Mouse (Mus musculus): ENCODE data around the gene Hoxb9. TPM values are rescaled to one million over a fixed set of nuclear protein-coding genes. Genes with fewer than 3 reads are reported as not detected.

Gene Hoxb9
- total RNA-seq, 1 experiment from 2014 or later: 0.30 TPM

DNA sequence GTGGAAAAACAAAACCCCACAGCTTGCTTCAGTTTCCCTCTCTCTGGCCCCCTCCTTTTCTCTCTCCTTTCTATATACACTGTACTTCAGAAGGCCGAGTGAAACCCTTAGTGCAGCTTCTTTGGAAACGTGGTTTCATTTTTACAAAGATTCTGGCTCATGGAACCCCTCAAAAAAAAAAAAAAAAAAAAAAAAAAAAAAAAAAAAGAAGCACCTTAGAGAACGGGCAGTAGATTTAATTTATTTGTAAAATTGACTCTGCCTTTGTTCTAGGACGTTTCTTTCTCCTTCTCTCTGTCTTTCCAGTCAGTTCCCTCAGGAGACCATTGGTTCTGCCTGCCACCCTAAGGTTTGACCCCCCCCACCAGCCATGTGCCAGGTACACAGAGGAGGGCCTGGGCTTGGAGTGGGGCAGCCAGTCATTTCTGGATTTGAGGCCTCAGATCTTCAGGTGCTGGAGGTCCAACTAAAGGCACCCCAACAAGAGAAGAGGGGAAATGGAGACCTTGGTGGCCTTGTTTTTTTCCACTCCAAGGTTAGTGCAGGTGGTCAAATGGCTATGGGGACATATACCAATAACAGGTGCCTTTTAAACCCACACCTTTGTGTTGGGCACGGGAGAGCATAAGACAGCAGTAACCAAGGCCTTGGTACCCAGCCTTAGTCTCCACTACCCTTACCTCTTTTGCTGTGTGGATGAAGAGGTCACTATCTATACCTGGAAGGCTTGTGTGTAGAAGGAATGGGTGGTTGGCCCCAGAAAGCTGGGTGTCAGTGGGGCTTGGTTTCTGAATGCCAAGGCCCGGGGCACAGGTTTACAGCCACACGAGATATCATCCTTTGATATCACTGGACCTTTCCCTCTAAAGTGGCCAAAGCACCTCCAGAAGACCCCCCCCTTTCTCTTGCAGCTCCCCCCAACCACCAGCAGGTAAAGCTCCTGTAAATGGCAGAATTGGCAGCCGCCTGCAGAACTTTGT is 9.4 kb downstream of the Hoxb9 start:
- ATAC-seq (replicated peaks in 1 of 2; ENCODE audit: insufficient read depth in 1 of 2, low FRiP score in 2 of 2, low TSS enrichment in 1 of 2, low read depth in 1 of 2, poor library complexity in 2 of 2, severe bottlenecking in 2 of 2): no peak

DNA sequence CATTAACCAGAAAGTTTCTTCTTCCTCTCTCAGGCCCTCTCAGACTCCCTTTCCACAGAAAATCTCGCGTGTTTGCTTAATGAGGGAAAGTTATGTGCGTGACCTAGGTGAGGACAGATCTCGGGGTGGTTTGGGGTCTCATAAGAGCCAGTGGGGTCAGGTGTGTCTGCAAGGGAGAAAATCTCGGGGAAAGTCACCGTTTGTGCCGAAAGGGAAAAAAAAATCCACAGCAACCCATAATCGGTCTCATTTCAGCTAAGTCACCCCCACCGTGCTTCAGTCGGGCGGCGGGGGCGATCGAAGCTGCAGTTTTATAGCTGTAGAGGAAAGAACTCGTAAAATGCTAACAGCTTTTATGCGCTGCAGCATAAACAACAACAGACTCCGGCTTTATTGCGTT is 10.1 kb downstream of the Hoxb9 start:
- no peak for ATAC-seq (replicated peaks in 1 of 2; ENCODE audit: insufficient read depth in 1 of 2, low FRiP score in 2 of 2, low TSS enrichment in 1 of 2, low read depth in 1 of 2, poor library complexity in 2 of 2, severe bottlenecking in 2 of 2)

DNA sequence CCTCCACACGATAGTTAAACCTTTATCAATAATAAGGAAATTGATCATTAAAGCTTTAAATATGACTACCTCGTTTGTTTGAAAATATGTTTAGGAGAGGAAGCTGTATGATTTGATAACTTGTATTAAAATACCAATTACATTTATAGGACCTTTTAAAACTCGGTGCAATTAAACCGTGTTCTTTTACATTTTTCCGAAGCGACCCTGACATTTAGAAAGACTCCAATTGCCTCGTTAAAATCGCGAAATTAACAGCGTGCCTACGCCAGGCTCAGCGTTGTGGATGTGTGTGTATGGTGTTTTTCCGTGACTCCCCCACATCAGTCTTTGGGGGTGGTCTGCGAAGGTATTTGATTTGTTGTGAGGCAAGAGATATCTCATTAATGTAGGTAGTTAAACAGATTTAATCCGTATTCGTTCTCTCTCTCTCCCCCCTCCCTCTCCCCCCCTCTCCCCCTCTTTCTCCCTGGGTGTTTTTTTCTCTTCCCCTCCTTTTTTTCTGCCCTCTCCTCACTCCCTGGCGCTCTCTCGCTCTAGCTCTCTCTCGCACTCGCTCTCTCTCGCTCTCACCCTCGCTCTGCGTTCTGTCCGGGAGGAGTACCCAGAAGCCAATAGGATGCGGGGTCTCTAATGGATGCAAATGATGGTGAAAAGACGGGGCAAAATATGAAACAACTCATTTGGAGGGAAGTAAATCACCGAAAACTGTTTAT is 10.8 kb downstream of the Hoxb9 start, which contains the start of gene Hoxb8:
TSS of gene Hoxb8 (plus strand) at position 51 of the 716 bp plus-strand sequence.
- ATAC-seq (replicated peaks in 1 of 2; ENCODE audit: insufficient read depth in 1 of 2, low FRiP score in 2 of 2, low TSS enrichment in 1 of 2, low read depth in 1 of 2, poor library complexity in 2 of 2, severe bottlenecking in 2 of 2): no peak

DNA sequence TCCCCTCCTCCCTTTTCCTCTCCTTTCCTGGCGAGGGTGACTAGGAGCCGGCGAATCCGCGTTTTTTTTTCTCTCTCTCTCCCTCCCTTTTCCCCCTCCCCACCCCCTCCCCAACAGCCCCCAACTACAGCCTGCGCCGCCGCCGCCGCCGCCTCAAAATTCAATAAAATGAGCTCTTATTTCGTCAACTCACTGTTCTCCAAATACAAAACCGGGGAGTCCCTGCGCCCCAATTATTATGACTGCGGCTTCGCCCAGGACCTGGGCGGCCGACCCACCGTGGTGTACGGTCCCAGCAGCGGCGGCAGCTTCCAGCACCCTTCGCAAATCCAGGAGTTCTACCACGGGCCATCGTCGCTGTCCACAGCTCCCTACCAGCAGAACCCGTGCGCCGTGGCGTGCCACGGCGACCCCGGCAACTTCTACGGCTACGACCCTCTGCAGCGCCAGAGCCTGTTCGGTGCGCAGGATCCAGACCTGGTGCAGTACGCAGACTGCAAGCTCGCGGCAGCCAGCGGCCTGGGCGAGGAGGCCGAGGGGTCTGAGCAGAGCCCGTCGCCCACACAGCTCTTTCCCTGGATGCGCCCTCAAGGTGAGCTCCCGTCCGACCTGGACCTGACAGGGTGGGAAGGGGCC is 11.7 kb downstream of the Hoxb9 start:
- no peak for ATAC-seq (replicated peaks in 1 of 2; ENCODE audit: insufficient read depth in 1 of 2, low FRiP score in 2 of 2, low TSS enrichment in 1 of 2, low read depth in 1 of 2, poor library complexity in 2 of 2, severe bottlenecking in 2 of 2)

DNA sequence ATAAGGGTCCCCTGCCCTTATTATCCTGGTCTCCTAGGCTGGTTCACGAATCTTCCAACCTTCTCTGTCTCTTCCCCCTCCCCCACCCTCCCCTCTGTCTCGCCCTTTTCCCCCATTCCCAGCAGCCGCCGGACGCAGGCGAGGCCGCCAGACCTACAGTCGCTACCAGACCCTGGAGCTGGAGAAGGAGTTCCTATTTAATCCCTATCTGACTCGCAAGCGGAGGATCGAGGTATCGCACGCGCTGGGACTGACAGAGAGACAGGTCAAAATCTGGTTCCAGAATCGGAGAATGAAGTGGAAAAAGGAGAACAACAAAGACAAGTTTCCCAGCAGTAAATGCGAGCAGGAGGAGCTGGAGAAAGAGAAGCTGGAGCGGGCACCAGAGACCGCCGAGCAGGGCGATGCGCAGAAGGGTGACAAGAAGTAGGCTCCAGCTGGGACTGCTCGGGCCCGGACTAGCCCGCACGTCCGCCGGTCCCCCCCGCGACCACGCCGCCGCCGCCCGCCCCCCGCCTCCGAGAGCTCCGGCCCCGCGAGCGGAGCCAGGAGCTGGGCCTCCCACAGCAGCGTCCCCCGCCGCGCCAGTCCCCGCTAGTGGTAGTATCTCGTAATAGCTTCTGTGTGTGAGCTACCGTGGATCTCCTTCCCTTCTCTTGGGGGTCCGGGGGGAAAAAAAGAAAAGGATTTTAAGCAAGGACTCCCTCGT is 12.9 kb downstream of the Hoxb9 start:
- peak; percentile 47 to 56; a peak in 2 of 4 replicates for ATAC-seq (replicated peaks in 1 of 2; ENCODE audit: insufficient read depth in 1 of 2, low FRiP score in 2 of 2, low TSS enrichment in 1 of 2, low read depth in 1 of 2, poor library complexity in 2 of 2, severe bottlenecking in 2 of 2)

DNA sequence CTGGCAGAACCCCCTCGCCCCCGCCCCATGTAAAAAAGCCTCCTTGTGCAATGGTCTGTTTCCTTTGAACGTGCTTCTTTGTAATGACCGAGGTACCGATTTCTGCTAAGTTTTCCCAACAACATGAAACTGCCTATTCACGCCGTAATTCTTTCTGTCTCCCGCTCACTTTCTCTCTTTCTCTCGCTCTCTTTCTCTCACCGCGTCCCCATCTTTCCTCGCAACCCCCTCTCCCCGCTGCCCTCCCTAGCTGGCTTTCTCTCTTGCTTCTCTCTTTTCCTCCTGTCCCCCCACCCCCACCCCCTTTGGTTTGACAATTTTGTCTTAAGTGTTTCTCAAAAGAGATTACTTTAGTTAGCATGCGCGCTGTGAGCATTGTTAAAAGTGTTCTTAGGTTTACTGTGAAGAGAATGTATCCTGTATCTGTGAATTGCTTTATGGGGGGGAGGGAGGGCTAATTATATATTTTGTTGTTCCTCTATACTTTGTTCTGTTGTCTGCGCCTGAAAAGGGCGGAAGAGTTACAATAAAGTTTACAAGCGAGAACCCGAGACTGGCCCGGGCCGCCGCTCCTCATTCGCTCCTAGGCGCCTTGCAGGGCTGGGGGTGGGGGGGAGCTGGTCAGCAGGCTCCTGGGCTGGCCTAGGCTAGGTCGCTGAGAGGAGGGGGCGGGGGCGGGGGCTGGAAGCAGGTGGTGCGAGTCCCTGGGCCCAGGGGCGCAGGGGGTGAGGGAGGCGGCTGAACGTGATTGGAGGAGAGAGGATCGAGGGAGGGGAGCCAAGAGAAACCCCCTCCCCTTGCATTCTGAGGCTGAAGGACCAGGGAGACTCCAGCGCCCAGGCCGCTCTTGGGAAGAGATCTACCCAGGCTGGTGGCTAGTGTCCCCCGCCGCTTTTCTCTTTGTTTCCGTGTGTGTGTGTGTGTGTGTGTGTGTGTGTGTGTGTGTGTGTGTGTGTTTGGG is 13.8 kb downstream of the Hoxb9 start:
- no peak for ATAC-seq (replicated peaks in 1 of 2; ENCODE audit: insufficient read depth in 1 of 2, low FRiP score in 2 of 2, low TSS enrichment in 1 of 2, low read depth in 1 of 2, poor library complexity in 2 of 2, severe bottlenecking in 2 of 2)

DNA sequence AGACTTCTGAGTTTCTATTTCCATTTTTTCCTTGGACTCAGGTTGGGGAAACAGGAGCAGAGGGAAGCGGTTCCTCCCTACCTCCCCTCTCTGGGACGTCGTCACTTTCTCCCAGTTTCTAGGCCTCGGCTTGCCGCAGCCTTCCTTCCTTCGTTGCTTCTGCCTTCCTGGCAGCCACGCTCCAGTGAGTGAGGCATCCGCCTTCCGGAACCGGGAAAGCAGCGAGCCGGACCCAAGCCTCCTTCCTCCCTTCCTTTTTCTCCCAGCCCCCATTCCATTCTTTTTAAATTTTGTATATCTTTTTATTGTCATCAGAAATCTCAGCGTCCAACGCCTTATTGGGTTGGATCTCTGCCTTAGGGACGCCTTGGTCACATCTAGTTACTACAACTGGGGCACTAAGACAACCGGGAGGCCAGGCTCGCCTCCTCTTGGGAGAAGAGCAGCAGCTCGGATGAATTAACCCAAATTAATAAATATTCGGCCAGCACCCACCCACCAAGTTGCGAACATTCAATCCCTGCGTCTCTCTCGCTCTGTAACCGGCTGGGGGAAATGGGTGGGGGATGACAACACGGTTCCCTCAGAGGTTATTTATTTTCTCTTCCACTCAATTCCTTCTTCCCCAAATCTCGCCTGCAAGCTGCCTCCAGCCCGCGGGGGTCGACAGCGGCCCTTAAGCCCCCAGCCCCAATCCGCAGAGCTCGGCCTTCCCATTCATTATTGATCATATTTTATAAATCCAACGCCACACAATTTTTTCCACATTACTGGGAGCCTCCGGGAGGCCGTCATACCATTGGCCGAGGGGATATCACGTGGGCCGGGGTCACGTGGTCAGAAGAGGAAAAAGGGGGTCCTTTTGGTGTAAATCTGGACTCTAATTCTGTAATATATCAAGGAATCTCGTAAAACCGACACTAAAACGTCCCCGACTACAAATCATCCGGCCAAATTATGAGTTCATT is 14.8 kb downstream of the Hoxb9 start, which contains the start of gene Hoxb7:
TSS of gene Hoxb7 (plus strand) at position 853 of the 968 bp plus-strand sequence.
- ATAC-seq (replicated peaks in 1 of 2; ENCODE audit: insufficient read depth in 1 of 2, low FRiP score in 2 of 2, low TSS enrichment in 1 of 2, low read depth in 1 of 2, poor library complexity in 2 of 2, severe bottlenecking in 2 of 2): no peak

DNA sequence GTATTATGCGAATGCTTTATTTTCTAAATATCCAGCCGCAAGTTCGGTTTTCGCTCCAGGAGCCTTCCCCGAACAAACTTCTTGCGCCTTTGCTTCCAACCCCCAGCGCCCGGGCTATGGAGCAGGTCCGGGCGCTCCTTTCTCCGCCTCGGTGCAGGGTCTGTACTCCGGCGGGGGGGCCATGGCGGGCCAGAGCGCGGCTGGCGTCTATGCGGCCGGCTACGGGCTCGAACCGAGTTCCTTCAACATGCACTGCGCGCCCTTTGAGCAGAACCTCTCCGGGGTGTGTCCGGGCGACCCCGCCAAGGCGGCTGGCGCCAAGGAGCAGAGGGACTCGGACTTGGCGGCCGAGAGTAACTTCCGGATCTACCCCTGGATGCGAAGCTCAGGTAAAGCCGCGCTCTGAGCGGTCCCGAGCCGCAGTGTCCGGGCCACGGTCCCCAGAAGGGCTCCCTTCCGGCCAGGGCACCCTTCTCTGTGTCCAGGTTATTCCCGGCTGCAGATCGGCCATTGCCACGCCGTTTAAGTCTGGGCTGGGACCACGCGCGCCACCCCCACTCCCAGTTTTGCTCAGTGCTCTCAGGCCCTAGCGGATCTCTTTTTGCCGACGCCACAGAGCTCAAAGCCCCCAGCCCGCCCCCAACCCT is 15.6 kb downstream of the Hoxb9 start:
- no peak for ATAC-seq (replicated peaks in 1 of 2; ENCODE audit: insufficient read depth in 1 of 2, low FRiP score in 2 of 2, low TSS enrichment in 1 of 2, low read depth in 1 of 2, poor library complexity in 2 of 2, severe bottlenecking in 2 of 2)

DNA sequence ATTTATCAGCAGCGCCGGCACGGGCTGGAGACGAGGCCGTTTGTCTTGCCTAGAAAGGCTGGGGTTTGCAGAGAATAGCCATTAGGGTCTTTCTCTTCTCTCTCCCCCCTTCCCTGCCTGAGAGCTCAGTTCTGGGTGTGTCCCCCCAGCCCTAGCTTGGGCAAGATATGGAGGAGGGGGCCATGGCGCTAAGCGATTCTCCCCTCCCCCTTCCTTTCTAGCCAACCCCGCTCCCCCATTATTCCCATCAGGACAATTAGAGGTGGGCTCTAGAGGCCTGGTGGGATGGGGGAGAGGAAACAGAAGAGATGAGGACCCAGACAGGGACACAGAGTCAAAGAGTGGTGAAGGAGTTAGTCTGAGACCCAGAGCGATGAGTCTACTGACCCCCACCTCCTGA is 16.2 kb downstream of the Hoxb9 start:
- no peak for ATAC-seq (replicated peaks in 1 of 2; ENCODE audit: insufficient read depth in 1 of 2, low FRiP score in 2 of 2, low TSS enrichment in 1 of 2, low read depth in 1 of 2, poor library complexity in 2 of 2, severe bottlenecking in 2 of 2)

DNA sequence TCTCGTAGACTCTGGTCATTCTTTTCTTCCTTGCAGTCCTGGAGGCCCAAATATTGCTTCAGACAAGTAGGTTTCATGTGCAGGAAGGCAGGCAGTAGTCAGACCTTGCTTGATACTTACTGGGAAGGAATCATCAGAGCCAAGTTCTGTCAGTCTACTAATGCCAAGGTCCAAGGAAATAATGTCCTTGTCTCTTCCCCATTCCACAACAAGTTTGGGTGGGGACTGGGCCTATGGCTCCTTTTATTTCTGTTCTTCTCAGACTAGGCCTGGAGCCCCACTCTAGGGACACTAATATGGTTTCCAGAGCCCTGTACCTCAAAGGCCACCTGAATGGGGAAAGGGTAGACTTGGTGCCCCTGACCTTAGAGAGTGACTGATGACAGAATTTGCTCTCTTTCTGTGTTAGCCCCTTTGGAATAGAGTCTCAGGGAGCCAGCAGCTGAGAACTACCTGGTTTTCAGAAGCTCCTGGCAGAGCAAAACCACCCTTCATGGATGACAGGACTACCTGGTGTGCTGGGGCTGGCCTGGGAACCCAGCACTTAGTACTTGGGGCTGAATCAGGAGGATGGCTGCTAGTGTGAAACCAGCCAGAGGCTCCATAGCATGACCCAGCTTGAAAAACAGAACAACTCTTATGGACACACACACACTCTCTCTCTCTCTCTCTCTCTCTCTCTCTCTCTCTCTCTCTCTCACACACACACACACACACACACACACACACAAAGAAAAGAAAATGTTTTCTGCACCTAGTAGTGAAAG is 17.4 kb downstream of the Hoxb9 start:
- no peak for ATAC-seq (replicated peaks in 1 of 2; ENCODE audit: insufficient read depth in 1 of 2, low FRiP score in 2 of 2, low TSS enrichment in 1 of 2, low read depth in 1 of 2, poor library complexity in 2 of 2, severe bottlenecking in 2 of 2)

DNA sequence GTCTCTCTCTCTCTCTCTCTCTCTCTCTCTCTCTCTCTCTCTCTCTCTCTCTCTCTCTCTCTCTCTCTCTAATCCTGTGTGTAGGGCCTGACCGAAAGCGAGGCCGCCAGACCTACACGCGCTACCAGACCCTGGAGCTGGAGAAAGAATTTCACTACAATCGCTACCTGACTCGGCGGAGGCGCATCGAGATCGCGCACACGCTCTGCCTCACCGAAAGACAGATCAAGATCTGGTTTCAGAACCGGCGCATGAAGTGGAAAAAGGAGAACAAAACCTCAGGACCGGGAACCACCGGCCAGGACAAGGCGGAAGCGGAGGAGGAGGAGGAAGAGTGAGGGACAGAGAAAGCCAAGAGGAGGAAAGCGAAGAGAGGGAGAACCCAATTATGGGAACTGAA is 18.0 kb downstream of the Hoxb9 start:
- no peak for ATAC-seq (replicated peaks in 1 of 2; ENCODE audit: insufficient read depth in 1 of 2, low FRiP score in 2 of 2, low TSS enrichment in 1 of 2, low read depth in 1 of 2, poor library complexity in 2 of 2, severe bottlenecking in 2 of 2)

DNA sequence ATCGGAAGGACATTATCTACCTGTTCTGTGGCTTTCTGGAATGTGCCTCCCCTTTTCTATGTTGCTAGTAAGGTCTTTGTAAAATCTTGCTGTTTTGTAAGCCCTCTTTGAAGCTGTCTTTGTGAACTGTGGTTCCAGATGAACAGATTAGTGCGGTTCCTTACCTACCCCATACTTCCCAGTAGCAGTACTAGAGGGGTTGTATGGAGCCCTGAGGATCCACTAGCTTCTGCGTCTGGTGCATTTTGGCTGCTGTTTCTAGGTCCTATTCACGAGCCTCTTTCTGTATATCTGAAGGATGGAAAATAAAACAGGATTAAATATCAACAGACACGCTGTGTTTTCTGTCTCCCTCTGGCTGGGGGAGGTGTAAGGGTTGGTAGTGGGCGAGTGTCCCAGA is 18.6 kb downstream of the Hoxb9 start:
- no peak for ATAC-seq (replicated peaks in 1 of 2; ENCODE audit: insufficient read depth in 1 of 2, low FRiP score in 2 of 2, low TSS enrichment in 1 of 2, low read depth in 1 of 2, poor library complexity in 2 of 2, severe bottlenecking in 2 of 2)

DNA sequence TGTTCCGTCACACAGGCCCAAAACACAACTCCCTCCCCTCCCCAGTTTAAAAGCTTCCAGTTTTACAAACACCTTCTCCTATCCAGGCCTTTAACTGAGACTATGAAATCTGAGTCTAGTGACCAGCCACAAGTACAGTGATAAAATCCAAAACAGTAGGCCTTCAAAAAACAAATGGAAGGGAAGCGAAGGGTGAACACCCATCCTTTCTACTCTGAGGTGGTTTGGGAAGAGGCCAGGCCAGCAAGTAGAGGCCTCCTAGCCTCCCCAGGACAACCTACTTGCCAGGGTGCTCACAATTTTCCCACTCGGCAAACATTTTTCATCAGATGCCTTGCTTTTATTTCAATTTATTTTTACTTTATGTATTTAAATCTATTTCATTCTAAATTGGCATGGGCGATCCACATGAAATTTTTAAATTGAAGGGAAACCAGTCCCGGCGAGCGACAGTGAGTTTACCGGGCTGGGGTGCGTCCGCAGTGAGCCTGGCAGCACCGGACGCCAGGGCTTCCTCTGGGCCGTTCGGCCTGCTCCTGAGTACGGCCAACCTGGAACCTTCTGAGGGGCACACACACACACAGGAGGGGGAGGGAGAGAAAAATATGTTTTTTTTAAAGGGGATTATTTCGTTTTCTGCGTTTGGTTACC is 19.6 kb downstream of the Hoxb9 start:
- ATAC-seq (replicated peaks in 1 of 2; ENCODE audit: insufficient read depth in 1 of 2, low FRiP score in 2 of 2, low TSS enrichment in 1 of 2, low read depth in 1 of 2, poor library complexity in 2 of 2, severe bottlenecking in 2 of 2): no peak

Data from hematopoietic stem cell, adult 5-6 weeks (primary cell).